Mouse (Mus musculus): Measurements from ENCODE around the gene Mid1. TPM values are rescaled to one million over a fixed set of nuclear protein-coding genes. Genes with fewer than 3 reads are reported as not detected.

The Mid1 gene
- polyA plus RNA-seq, 1 experiment from 2014 or later = 10.0 TPM

- Histone ChIP-seq H3K4me3 (ENCODE audit: low read depth, low read length) (peak overlapping the region; percentile 26), H3K27me3 (ENCODE audit: control insufficient read depth, insufficient read depth, low read length) (no peaks in the 10 kb centered on the region), H3K9ac (ENCODE audit: low read depth, low read length) (peak overlapping the region; percentile 56; the same call in 1 of the 2 replicates), H3K4me2 (peak overlapping the region; percentile 29), H3K9me3 (replicated peaks; ENCODE audit: control insufficient read depth, low read length) (no peaks in the 10 kb centered on the region), H3K4me1 (ENCODE audit: control insufficient read depth, insufficient read depth, low read length) (no peaks in the 10 kb centered on the region), H3K36me3 (ENCODE audit: control insufficient read depth, insufficient read depth, low read length) (no peaks in the 10 kb centered on the region), H3K27ac (ENCODE audit: low read depth, low read length) (no peak overlapping the region)
- 8% methylated on average over 11 of the region's 11 CpGs for WGBS (ENCODE audit: insufficient replicate concordance)
- ATAC-seq (replicated peaks; ENCODE audit: insufficient number of reproducible peaks, low FRiP score, low TSS enrichment) = no peak
Measured at GRCm38 (mm10) chrX:169798987-169799680, 114.1 kb downstream of the Mid1 start.

- WGBS (ENCODE audit: insufficient replicate concordance) = 41% methylated on average over 4 of the region's 4 CpGs
- Histone ChIP-seq H3K9me3 (replicated peaks; ENCODE audit: control insufficient read depth, low read length) (no peaks in the 10 kb centered on the region), H3K9ac (ENCODE audit: low read depth, low read length) (no peak overlapping the region), H3K4me3 (ENCODE audit: low read depth, low read length) (no peak overlapping the region), H3K4me1 (ENCODE audit: control insufficient read depth, insufficient read depth, low read length) (no peaks in the 10 kb centered on the region), H3K4me2 (no peak overlapping the region), H3K27me3 (ENCODE audit: control insufficient read depth, insufficient read depth, low read length) (no peaks in the 10 kb centered on the region), H3K36me3 (ENCODE audit: control insufficient read depth, insufficient read depth, low read length) (no peaks in the 10 kb centered on the region), H3K27ac (ENCODE audit: low read depth, low read length) (no peak overlapping the region)
- no peak for ATAC-seq (replicated peaks; ENCODE audit: insufficient number of reproducible peaks, low FRiP score, low TSS enrichment)
Measured at GRCm38 (mm10) chrX:169800238-169800637, 115.2 kb downstream of the Mid1 start.

GRCm38 (mm10) chrX:169805791-169806190 lies 120.8 kb downstream of the Mid1 start:
- no peak overlapping the region for H3K9ac ChIP-seq (ENCODE audit: low read depth, low read length)

GRCm38 (mm10) chrX:169807744-169808143 lies 122.7 kb downstream of the Mid1 start:
- no peaks in the 10 kb centered on the region for H3K9me3 ChIP-seq (replicated peaks; ENCODE audit: control insufficient read depth, low read length)
- no peak overlapping the region for H3K4me3 ChIP-seq (ENCODE audit: low read depth, low read length)
- H3K36me3 ChIP-seq (ENCODE audit: control insufficient read depth, insufficient read depth, low read length) = no peaks in the 10 kb centered on the region
- no peaks in the 10 kb centered on the region for H3K27me3 ChIP-seq (ENCODE audit: control insufficient read depth, insufficient read depth, low read length)
- no peak overlapping the region for H3K27ac ChIP-seq (ENCODE audit: low read depth, low read length)
- H3K4me2 ChIP-seq = no peak overlapping the region
- no peaks in the 10 kb centered on the region for H3K4me1 ChIP-seq (ENCODE audit: control insufficient read depth, insufficient read depth, low read length)
- 77% methylated on average over 3 of the region's 3 CpGs for WGBS (ENCODE audit: insufficient replicate concordance)
- no peak for ATAC-seq (replicated peaks; ENCODE audit: insufficient number of reproducible peaks, low FRiP score, low TSS enrichment)
- H3K9ac ChIP-seq (ENCODE audit: low read depth, low read length) = no peak overlapping the region

More at GRCm38 (mm10) chrX:169805791-169806190, 120.8 kb downstream of the Mid1 start:
- no peak overlapping the region for H3K4me3 ChIP-seq (ENCODE audit: low read depth, low read length)
- no peaks in the 10 kb centered on the region for H3K9me3 ChIP-seq (replicated peaks; ENCODE audit: control insufficient read depth, low read length)
- no peaks in the 10 kb centered on the region for H3K36me3 ChIP-seq (ENCODE audit: control insufficient read depth, insufficient read depth, low read length)
- no peaks in the 10 kb centered on the region for H3K27me3 ChIP-seq (ENCODE audit: control insufficient read depth, insufficient read depth, low read length)
- no peaks in the 10 kb centered on the region for H3K4me1 ChIP-seq (ENCODE audit: control insufficient read depth, insufficient read depth, low read length)
- no peak overlapping the region for H3K4me2 ChIP-seq
- H3K27ac ChIP-seq (ENCODE audit: low read depth, low read length) = no peak overlapping the region
- 65% methylated on average over 5 of the region's 5 CpGs for WGBS (ENCODE audit: insufficient replicate concordance)
- no peak for ATAC-seq (replicated peaks; ENCODE audit: insufficient number of reproducible peaks, low FRiP score, low TSS enrichment)

- Histone ChIP-seq H3K4me2 (no peak overlapping the region), H3K27ac (ENCODE audit: low read depth, low read length) (no peak overlapping the region), H3K36me3 (ENCODE audit: control insufficient read depth, insufficient read depth, low read length) (no peaks in the 10 kb centered on the region), H3K4me1 (ENCODE audit: control insufficient read depth, insufficient read depth, low read length) (no peaks in the 10 kb centered on the region), H3K4me3 (ENCODE audit: low read depth, low read length) (no peak overlapping the region), H3K27me3 (ENCODE audit: control insufficient read depth, insufficient read depth, low read length) (no peaks in the 10 kb centered on the region), H3K9ac (ENCODE audit: low read depth, low read length) (no peak overlapping the region), H3K9me3 (replicated peaks; ENCODE audit: control insufficient read depth, low read length) (no peaks in the 10 kb centered on the region)
- no peak for ATAC-seq (replicated peaks; ENCODE audit: insufficient number of reproducible peaks, low FRiP score, low TSS enrichment)
- 59% methylated on average over 5 of the region's 5 CpGs for WGBS (ENCODE audit: insufficient replicate concordance)
Measured at GRCm38 (mm10) chrX:169811318-169811717, 126.3 kb downstream of the Mid1 start.

- no peaks in the 10 kb centered on the region for H3K27me3 ChIP-seq (ENCODE audit: control insufficient read depth, insufficient read depth, low read length)
- WGBS (ENCODE audit: insufficient replicate concordance) = 74% methylated on average over 2 of the region's 2 CpGs
- no peak overlapping the region for H3K9ac ChIP-seq (ENCODE audit: low read depth, low read length)
- no peak overlapping the region for H3K4me3 ChIP-seq (ENCODE audit: low read depth, low read length)
- H3K4me1 ChIP-seq (ENCODE audit: control insufficient read depth, insufficient read depth, low read length) = no peaks in the 10 kb centered on the region
- no peak for ATAC-seq (replicated peaks; ENCODE audit: insufficient number of reproducible peaks, low FRiP score, low TSS enrichment)
- H3K36me3 ChIP-seq (ENCODE audit: control insufficient read depth, insufficient read depth, low read length) = no peaks in the 10 kb centered on the region
- H3K9me3 ChIP-seq (replicated peaks; ENCODE audit: control insufficient read depth, low read length) = no peaks in the 10 kb centered on the region
- no peak overlapping the region for H3K4me2 ChIP-seq
- no peak overlapping the region for H3K27ac ChIP-seq (ENCODE audit: low read depth, low read length)
Measured at GRCm38 (mm10) chrX:169811783-169812182, 126.8 kb downstream of the Mid1 start.

GRCm38 (mm10) chrX:169813673-169814072 lies 128.7 kb downstream of the Mid1 start:
- no peak overlapping the region for H3K9ac ChIP-seq (ENCODE audit: low read depth, low read length)
- H3K36me3 ChIP-seq (ENCODE audit: control insufficient read depth, insufficient read depth, low read length) = no peaks in the 10 kb centered on the region
- no peak overlapping the region for H3K4me3 ChIP-seq (ENCODE audit: low read depth, low read length)
- no peak for ATAC-seq (replicated peaks; ENCODE audit: insufficient number of reproducible peaks, low FRiP score, low TSS enrichment)
- H3K4me1 ChIP-seq (ENCODE audit: control insufficient read depth, insufficient read depth, low read length) = no peaks in the 10 kb centered on the region
- 42% methylated on average over 1 of the region's 1 CpGs for WGBS (ENCODE audit: insufficient replicate concordance)
- H3K9me3 ChIP-seq (replicated peaks; ENCODE audit: control insufficient read depth, low read length) = no peaks in the 10 kb centered on the region
- no peaks in the 10 kb centered on the region for H3K27me3 ChIP-seq (ENCODE audit: control insufficient read depth, insufficient read depth, low read length)
- H3K4me2 ChIP-seq = no peak overlapping the region
- H3K27ac ChIP-seq (ENCODE audit: low read depth, low read length) = no peak overlapping the region

GRCm38 (mm10) chrX:169826947-169827346 lies 141.9 kb downstream of the Mid1 start:
- H3K27me3 ChIP-seq (ENCODE audit: control insufficient read depth, insufficient read depth, low read length) = no peaks in the 10 kb centered on the region
- no peak overlapping the region for H3K4me3 ChIP-seq (ENCODE audit: low read depth, low read length)
- 62% methylated on average over 10 of the region's 10 CpGs for WGBS (ENCODE audit: insufficient replicate concordance)
- no peaks in the 10 kb centered on the region for H3K4me1 ChIP-seq (ENCODE audit: control insufficient read depth, insufficient read depth, low read length)
- no peak overlapping the region for H3K27ac ChIP-seq (ENCODE audit: low read depth, low read length)
- no peak for ATAC-seq (replicated peaks; ENCODE audit: insufficient number of reproducible peaks, low FRiP score, low TSS enrichment)
- H3K9me3 ChIP-seq (replicated peaks; ENCODE audit: control insufficient read depth, low read length) = no peaks in the 10 kb centered on the region
- no peak overlapping the region for H3K9ac ChIP-seq (ENCODE audit: low read depth, low read length)
- no peaks in the 10 kb centered on the region for H3K36me3 ChIP-seq (ENCODE audit: control insufficient read depth, insufficient read depth, low read length)
- H3K4me2 ChIP-seq = no peak overlapping the region

- Histone ChIP-seq H3K9me3 (replicated peaks; ENCODE audit: control insufficient read depth, low read length) (no peaks in the 10 kb centered on the region), H3K27ac (ENCODE audit: low read depth, low read length) (no peak overlapping the region), H3K4me2 (no peak overlapping the region), H3K4me3 (ENCODE audit: low read depth, low read length) (no peak overlapping the region), H3K27me3 (ENCODE audit: control insufficient read depth, insufficient read depth, low read length) (no peaks in the 10 kb centered on the region), H3K36me3 (ENCODE audit: control insufficient read depth, insufficient read depth, low read length) (no peaks in the 10 kb centered on the region), H3K9ac (ENCODE audit: low read depth, low read length) (no peak overlapping the region), H3K4me1 (ENCODE audit: control insufficient read depth, insufficient read depth, low read length) (no peaks in the 10 kb centered on the region)
- ATAC-seq (replicated peaks; ENCODE audit: insufficient number of reproducible peaks, low FRiP score, low TSS enrichment) = no peak
- 29% methylated on average over 7 of the region's 7 CpGs for WGBS (ENCODE audit: insufficient replicate concordance)
Measured at GRCm38 (mm10) chrX:169827720-169828119, 142.7 kb downstream of the Mid1 start.

All from heart, embryonic 11.5 days (tissue).